Mouse (Mus musculus): Measurements from ENCODE around the gene Ppp6r1. TPM values are rescaled to one million over a fixed set of nuclear protein-coding genes. Genes with fewer than 3 reads are reported as not detected.

Gene Ppp6r1
- polyA plus RNA-seq, 1 experiment from 2014 or later: 8.1 TPM

- WGBS: 94% methylated on average over 9 of the region's 9 CpGs
- no peak overlapping the region for H3K9ac ChIP-seq (ENCODE audit: low read length)
- H3K27ac ChIP-seq (replicated peaks in 1 of 2; ENCODE audit: control insufficient read depth in 1 of 2, insufficient read depth in 1 of 2, low read depth in 2 of 2, low read length in 2 of 2): no peak overlapping the region
- no peak overlapping the region for H3K4me2 ChIP-seq (ENCODE audit: low read length)
- H3K4me3 ChIP-seq (ENCODE audit: control insufficient read depth in 1 of 2, insufficient read depth in 1 of 2, low read depth in 1 of 2, low read length in 2 of 2): no peak overlapping the region
- no peaks in the 10 kb centered on the region; a peak in 2 of 4 replicates for H3K4me1 ChIP-seq (ENCODE audit: control insufficient read depth in 2 of 2, insufficient read depth in 2 of 2, low read length in 2 of 2)
- no peaks in the 10 kb centered on the region for H3K27me3 ChIP-seq (ENCODE audit: control insufficient read depth, insufficient read depth, low read length)
- no peak for ATAC-seq (ENCODE audit: insufficient number of reproducible peaks, insufficient read depth, low FRiP score, low read depth)
- no peaks in the 10 kb centered on the region for H3K9me3 ChIP-seq (ENCODE audit: control insufficient read depth, low read length)
- peaks cover 60% of the 10 kb centered on the region for H3K36me3 ChIP-seq (ENCODE audit: control insufficient read depth, insufficient read depth, low read length)
These were observed 10.3 kb upstream of the Ppp6r1 start for GRCm38 (mm10) chr7:4669156-4669555.

- no peak overlapping the region for H3K4me2 ChIP-seq (ENCODE audit: low read length)
- no peaks in the 10 kb centered on the region for H3K9me3 ChIP-seq (ENCODE audit: control insufficient read depth, low read length)
- peaks cover 63% of the 10 kb centered on the region for H3K36me3 ChIP-seq (ENCODE audit: control insufficient read depth, insufficient read depth, low read length)
- no peak for ATAC-seq (ENCODE audit: insufficient number of reproducible peaks, insufficient read depth, low FRiP score, low read depth)
- WGBS: 96% methylated on average over 8 of the region's 8 CpGs
- no peak overlapping the region for H3K27ac ChIP-seq (replicated peaks in 1 of 2; ENCODE audit: control insufficient read depth in 1 of 2, insufficient read depth in 1 of 2, low read depth in 2 of 2, low read length in 2 of 2)
- no peak overlapping the region for H3K9ac ChIP-seq (ENCODE audit: low read length)
- no peak overlapping the region for H3K4me3 ChIP-seq (ENCODE audit: control insufficient read depth in 1 of 2, insufficient read depth in 1 of 2, low read depth in 1 of 2, low read length in 2 of 2)
- no peaks in the 10 kb centered on the region for H3K27me3 ChIP-seq (ENCODE audit: control insufficient read depth, insufficient read depth, low read length)
- no peaks in the 10 kb centered on the region; a peak in 2 of 4 replicates for H3K4me1 ChIP-seq (ENCODE audit: control insufficient read depth in 2 of 2, insufficient read depth in 2 of 2, low read length in 2 of 2)
These were observed 9.7 kb upstream of the Ppp6r1 start for GRCm38 (mm10) chr7:4668506-4668905.

GRCm38 (mm10) chr7:4666871-4667270 is 8.1 kb upstream of the Ppp6r1 start:
- 92% methylated on average over 5 of the region's 5 CpGs for WGBS
- Histone ChIP-seq H3K27me3 (ENCODE audit: control insufficient read depth, insufficient read depth, low read length) (no peaks in the 10 kb centered on the region), H3K36me3 (ENCODE audit: control insufficient read depth, insufficient read depth, low read length) (peaks cover 69% of the 10 kb centered on the region), H3K4me2 (ENCODE audit: low read length) (no peak overlapping the region), H3K27ac (replicated peaks in 1 of 2; ENCODE audit: control insufficient read depth in 1 of 2, insufficient read depth in 1 of 2, low read depth in 2 of 2, low read length in 2 of 2) (no peak overlapping the region), H3K4me3 (ENCODE audit: control insufficient read depth in 1 of 2, insufficient read depth in 1 of 2, low read depth in 1 of 2, low read length in 2 of 2) (no peak overlapping the region), H3K9ac (ENCODE audit: low read length) (no peak overlapping the region), H3K9me3 (ENCODE audit: control insufficient read depth, low read length) (no peaks in the 10 kb centered on the region), H3K4me1 (ENCODE audit: control insufficient read depth in 2 of 2, insufficient read depth in 2 of 2, low read length in 2 of 2) (no peaks in the 10 kb centered on the region; a peak in 1 of 4 replicates)
- ATAC-seq (ENCODE audit: insufficient number of reproducible peaks, insufficient read depth, low FRiP score, low read depth): no peak

GRCm38 (mm10) chr7:4663742-4664141 is 4.9 kb upstream of the Ppp6r1 start:
- WGBS: 87% methylated on average over 2 of the region's 2 CpGs
- Histone ChIP-seq H3K27me3 (ENCODE audit: control insufficient read depth, insufficient read depth, low read length) (no peaks in the 10 kb centered on the region), H3K36me3 (ENCODE audit: control insufficient read depth, insufficient read depth, low read length) (peaks cover 52% of the 10 kb centered on the region), H3K9ac (ENCODE audit: low read length) (no peak overlapping the region), H3K4me2 (ENCODE audit: low read length) (no peak overlapping the region), H3K9me3 (ENCODE audit: control insufficient read depth, low read length) (no peaks in the 10 kb centered on the region), H3K4me3 (ENCODE audit: control insufficient read depth in 1 of 2, insufficient read depth in 1 of 2, low read depth in 1 of 2, low read length in 2 of 2) (no peak overlapping the region), H3K27ac (replicated peaks in 1 of 2; ENCODE audit: control insufficient read depth in 1 of 2, insufficient read depth in 1 of 2, low read depth in 2 of 2, low read length in 2 of 2) (no peak overlapping the region), H3K4me1 (ENCODE audit: control insufficient read depth in 2 of 2, insufficient read depth in 2 of 2, low read length in 2 of 2) (peaks cover 0 to 8% of the 10 kb centered on the region in 2 experiments; a peak in 2 of 4 replicates)
- no peak for ATAC-seq (ENCODE audit: insufficient number of reproducible peaks, insufficient read depth, low FRiP score, low read depth)

- Histone ChIP-seq H3K9me3 (ENCODE audit: control insufficient read depth, low read length) (no peaks in the 10 kb centered on the region), H3K4me1 (ENCODE audit: control insufficient read depth in 2 of 2, insufficient read depth in 2 of 2, low read length in 2 of 2) (peaks cover 0 to 8% of the 10 kb centered on the region in 2 experiments; a peak in 2 of 4 replicates), H3K4me2 (ENCODE audit: low read length) (no peak overlapping the region), H3K27ac (replicated peaks in 1 of 2; ENCODE audit: control insufficient read depth in 1 of 2, insufficient read depth in 1 of 2, low read depth in 2 of 2, low read length in 2 of 2) (no peak overlapping the region), H3K4me3 (ENCODE audit: control insufficient read depth in 1 of 2, insufficient read depth in 1 of 2, low read depth in 1 of 2, low read length in 2 of 2) (no peak overlapping the region), H3K9ac (ENCODE audit: low read length) (no peak overlapping the region), H3K36me3 (ENCODE audit: control insufficient read depth, insufficient read depth, low read length) (peaks cover 48% of the 10 kb centered on the region), H3K27me3 (ENCODE audit: control insufficient read depth, insufficient read depth, low read length) (no peaks in the 10 kb centered on the region)
- ATAC-seq (ENCODE audit: insufficient number of reproducible peaks, insufficient read depth, low FRiP score, low read depth): no peak
- WGBS: 62% methylated on average over 8 of the region's 8 CpGs
These were observed 4.4 kb upstream of the Ppp6r1 start for GRCm38 (mm10) chr7:4663179-4663578.

DNA sequence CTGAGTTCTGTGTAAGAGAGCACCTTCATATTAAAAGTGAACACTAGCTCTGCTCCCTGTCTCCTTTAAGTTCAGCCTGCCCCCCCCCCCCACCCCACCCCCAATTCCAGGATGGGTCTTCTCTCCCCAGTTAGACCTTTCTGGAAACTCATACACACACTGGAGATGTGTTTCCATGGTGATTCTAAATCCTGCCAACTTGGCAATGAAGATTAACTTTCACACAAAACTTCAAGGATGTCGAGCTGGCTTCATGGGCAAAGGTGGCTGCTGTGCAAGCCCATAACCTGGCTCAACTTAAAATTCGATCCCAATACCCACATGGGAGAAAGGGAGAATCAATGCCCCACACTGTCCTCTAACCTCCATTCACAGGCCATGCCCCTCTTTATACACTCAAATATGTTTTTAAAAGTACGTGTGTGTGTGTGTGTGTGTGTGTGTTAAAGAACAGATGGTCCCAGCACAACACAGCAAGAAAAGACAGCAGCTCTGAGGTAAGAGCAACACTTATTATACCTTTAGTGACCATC is 1.2 kb upstream of the Ppp6r1 start:
- H3K4me3 ChIP-seq (ENCODE audit: control insufficient read depth in 1 of 2, insufficient read depth in 1 of 2, low read depth in 1 of 2, low read length in 2 of 2): peak overlapping the region in 1 of 2 experiments; percentile 77; a peak in 2 of 4 replicates
- H3K9ac ChIP-seq (ENCODE audit: low read length): peak overlapping the region; percentile 88
- peaks cover 8 to 36% of the 10 kb centered on the region in 2 experiments for H3K4me1 ChIP-seq (ENCODE audit: control insufficient read depth in 2 of 2, insufficient read depth in 2 of 2, low read length in 2 of 2)
- H3K36me3 ChIP-seq (ENCODE audit: control insufficient read depth, insufficient read depth, low read length): peaks cover 31% of the 10 kb centered on the region
- peak overlapping the region in 1 of 2 experiments; percentile 93; a peak in 2 of 4 replicates for H3K27ac ChIP-seq (replicated peaks in 1 of 2; ENCODE audit: control insufficient read depth in 1 of 2, insufficient read depth in 1 of 2, low read depth in 2 of 2, low read length in 2 of 2)
- no peaks in the 10 kb centered on the region for H3K9me3 ChIP-seq (ENCODE audit: control insufficient read depth, low read length)
- H3K27me3 ChIP-seq (ENCODE audit: control insufficient read depth, insufficient read depth, low read length): no peaks in the 10 kb centered on the region
- ATAC-seq (ENCODE audit: insufficient number of reproducible peaks, insufficient read depth, low FRiP score, low read depth): no peak
- peak overlapping the region; percentile 88 for H3K4me2 ChIP-seq (ENCODE audit: low read length)
- 72% methylated on average over 3 of the region's 3 CpGs for WGBS

DNA sequence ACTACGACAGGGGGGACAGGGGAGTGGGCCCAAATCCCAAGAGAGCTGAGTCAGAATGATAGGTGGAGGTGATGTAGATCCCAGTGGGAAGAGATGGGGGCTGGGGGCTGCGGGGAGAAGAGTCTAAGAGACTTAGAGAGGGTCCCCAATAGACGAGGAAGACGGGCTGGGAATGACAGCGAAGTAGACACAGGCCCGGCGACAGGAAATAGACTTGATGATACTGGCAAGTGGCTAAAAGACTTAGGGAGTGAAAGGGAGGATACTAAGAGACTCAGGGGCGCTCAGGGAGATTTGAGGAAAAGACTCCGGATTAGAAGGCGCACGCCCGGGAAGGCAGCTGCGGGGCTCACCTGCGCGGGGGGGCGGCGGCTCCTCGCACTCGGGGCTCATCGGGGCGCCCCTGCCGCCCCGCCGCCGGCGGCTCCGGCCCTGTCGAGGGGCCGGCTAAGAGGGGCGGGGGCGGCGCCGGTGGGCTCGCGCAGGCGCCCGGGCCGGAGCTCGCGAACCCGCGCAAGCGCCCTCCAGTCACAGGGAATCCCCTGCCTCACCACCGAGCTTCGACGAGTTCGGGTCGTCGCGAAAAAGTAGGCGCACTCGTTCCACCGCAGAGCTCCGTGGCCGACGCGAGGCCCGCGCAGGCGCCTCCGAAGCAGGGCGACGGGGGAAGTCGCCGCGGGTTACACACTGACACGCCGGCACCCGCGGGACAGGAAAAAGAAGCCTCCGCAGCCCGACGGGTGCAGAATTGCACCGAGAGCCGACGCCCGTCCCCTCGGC is 501 bp downstream of the Ppp6r1 start:
- H3K36me3 ChIP-seq (ENCODE audit: control insufficient read depth, insufficient read depth, low read length): peaks cover 24% of the 10 kb centered on the region
- H3K27ac ChIP-seq (replicated peaks in 1 of 2; ENCODE audit: control insufficient read depth in 1 of 2, insufficient read depth in 1 of 2, low read depth in 2 of 2, low read length in 2 of 2): peak overlapping the region; percentile 79 to 93
- ATAC-seq (ENCODE audit: insufficient number of reproducible peaks, insufficient read depth, low FRiP score, low read depth): peak; percentile 60
- no peaks in the 10 kb centered on the region for H3K9me3 ChIP-seq (ENCODE audit: control insufficient read depth, low read length)
- H3K9ac ChIP-seq (ENCODE audit: low read length): peak overlapping the region; percentile 94
- peak overlapping the region; percentile 73 to 77 for H3K4me3 ChIP-seq (ENCODE audit: control insufficient read depth in 1 of 2, insufficient read depth in 1 of 2, low read depth in 1 of 2, low read length in 2 of 2)
- under 1% methylated on average over 69 of the region's 78 CpGs for WGBS
- H3K27me3 ChIP-seq (ENCODE audit: control insufficient read depth, insufficient read depth, low read length): no peaks in the 10 kb centered on the region
- H3K4me1 ChIP-seq (ENCODE audit: control insufficient read depth in 2 of 2, insufficient read depth in 2 of 2, low read length in 2 of 2): peaks cover 8 to 45% of the 10 kb centered on the region in 2 experiments
- peak overlapping the region; percentile 97 for H3K4me2 ChIP-seq (ENCODE audit: low read length)
